Mouse (Mus musculus) layer of hippocampus, adult 2 months (tissue): ENCODE measurements around the gene Elovl5. TPM values are rescaled to one million over a fixed set of nuclear protein-coding genes. Genes with fewer than 3 reads are reported as not detected.

Experiments
- DNase-seq, 2 experiments: peaks; one replicate each; pipeline ENCODE4 v3.0.0; 2022; ENCODE audit warnings: low spot score in 2 of 2
- H3K27ac ChIP-seq: fragments of 200-600 bp; 2 replicates; pipeline ENCODE4 v1.8.1; 2022
- H3K4me3 ChIP-seq: fragments of 200-600 bp; 2 replicates; pipeline ENCODE4 v1.8.1; 2022; ENCODE audit warnings: mild to moderate bottlenecking
- CTCF ChIP-seq: fragments of 200-600 bp; conservative IDR thresholded peaks from 2 replicates; pipeline ENCODE4 v1.8.1; 2022; ENCODE audit warnings: antibody characterized with exemption, mild to moderate bottlenecking, moderate library complexity
- total RNA-seq, 2 experiments: library from RNA; stranded (reverse); gene quantifications; 2 replicates each; pipeline ENCODE4 v1.2.3; 2021

The Elovl5 gene
- total RNA-seq, 2 experiments from 2014 or later, result 60.4 to 67.3 TPM

DNA sequence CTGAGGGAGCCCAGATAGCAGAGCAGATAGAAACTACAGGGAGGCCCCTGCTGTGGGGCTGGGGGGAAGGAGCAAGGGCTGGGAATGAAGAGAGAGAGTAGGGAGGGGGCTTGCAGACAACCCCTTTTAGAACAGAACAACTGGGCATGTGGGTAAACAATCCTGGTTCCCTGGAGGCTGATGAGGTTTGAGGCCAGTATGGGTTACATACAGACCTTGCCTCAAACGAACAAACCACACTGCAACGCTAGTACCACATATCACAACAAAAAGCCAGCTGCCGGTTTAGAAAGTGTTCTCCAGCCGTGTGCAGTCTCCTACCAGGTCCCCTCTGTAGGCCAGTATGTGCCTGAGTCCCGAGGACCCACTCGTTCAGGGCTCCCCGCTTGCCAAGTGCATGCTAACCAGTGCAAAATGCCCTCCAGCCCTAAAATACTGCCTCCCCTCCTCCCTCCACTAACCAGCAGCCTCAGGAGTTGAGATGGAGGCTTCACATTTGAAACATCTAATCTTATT lies 32.6 kb downstream of the Elovl5 start:
- DNase-seq, result no peak
- TF ChIP-seq CTCF, result no peak
- H3K4me3 ChIP-seq, result no peak overlapping the region
- no peak overlapping the region for H3K27ac ChIP-seq

DNA sequence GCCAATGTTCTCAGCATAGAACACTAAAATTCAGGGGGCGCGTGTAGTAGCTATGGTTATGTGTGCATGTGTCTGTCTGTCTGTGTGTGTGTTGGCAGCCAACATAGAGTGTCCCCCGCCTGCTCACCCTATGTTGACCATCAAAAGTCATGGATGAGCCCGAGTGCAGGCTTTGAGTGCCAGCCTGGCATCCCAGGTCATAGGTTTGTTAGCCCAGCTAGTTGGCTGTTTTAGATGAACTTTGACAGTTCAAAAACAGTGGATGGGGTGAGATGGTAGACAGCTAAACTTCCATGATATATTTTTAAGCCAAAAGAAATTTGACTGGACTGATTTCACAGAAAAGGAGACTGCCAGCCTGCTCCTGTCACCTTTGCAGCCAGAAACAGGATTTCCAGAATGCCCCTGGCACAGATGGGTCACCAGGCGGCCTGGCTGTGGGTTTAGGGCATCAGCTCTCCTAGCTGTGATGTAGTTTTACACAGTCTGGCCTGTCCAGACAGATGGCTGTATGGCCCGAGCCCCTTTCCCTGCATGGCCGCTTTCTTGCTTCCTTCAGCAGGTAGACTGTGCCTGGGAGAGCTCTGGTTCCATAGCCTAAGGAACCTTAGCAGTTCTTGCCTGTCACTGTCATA lies 33.8 kb downstream of the Elovl5 start:
- DNase-seq, result no peak
- Histone ChIP-seq H3K27ac (no peak overlapping the region), H3K4me3 (no peak overlapping the region)
- no peak for TF ChIP-seq CTCF

DNA sequence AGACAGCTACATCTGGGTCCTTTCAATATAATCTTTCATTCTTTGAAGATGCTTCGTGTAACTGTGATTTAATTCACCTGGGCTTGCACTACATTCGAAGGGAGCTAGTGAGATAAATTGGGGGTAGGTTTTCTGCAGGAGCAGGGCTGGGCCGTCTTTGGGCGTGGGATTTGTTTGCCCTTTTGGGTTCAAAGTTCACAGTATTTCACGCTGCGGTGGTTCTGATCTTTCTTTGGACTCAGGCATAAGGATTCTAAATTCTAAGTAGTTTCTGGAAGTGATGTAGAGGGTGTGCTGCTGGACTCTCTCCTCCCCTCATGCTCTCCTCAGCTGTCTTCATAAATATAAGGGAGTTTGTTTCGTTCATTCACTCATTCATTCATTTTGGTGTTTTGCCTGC lies 34.8 kb downstream of the Elovl5 start:
- Histone ChIP-seq H3K27ac (no peak overlapping the region), H3K4me3 (no peak overlapping the region)
- TF ChIP-seq CTCF, result no peak
- DNase-seq, result no peak

DNA sequence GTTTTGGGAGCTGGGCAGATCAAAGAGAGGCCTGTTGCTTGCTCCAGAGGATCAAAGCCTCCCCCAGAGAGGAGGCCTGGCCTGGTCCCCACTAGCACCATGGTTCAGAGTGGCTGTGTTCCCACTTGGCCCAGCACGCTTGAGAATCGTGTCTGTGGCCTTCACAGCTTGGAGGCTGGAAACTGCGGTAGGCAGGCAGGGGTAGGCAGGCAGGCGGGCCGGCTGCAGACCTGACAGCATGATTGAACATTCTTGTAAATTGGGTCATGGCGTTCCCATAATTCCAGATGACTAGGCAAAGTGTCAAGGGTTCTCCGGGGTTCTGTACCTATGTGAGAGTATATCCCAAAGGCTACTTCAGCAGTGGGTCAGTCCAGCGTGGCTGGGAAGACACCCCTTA lies 35.9 kb downstream of the Elovl5 start:
- Histone ChIP-seq H3K4me3 (no peak overlapping the region), H3K27ac (peak overlapping the region; percentile 21; the same call in 1 of the 2 replicates)
- TF ChIP-seq CTCF, result no peak
- DNase-seq, result no peak

DNA sequence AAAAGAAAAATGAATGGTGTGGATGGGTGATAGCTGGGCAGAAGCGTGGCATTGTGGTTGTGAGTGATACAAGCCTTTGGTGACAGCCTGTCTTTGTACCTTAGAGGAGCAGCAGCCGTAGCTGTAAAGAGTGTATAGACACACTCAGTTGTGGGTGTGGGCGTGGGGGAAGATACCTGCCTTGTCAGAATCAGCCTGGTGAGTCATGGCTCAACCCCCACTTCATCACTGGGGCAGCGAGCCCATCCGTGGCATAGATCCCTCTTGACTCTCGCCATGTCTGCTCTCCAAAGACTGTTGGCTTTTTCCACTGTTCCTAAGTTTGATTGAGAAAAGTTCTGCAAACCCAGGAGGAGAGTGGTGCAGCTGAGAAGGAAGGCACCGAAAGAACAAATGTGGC lies 37.3 kb downstream of the Elovl5 start:
- H3K4me3 ChIP-seq, result no peak overlapping the region
- DNase-seq, result no peak
- H3K27ac ChIP-seq, result peak overlapping the region; percentile 53; the same call in 1 of the 2 replicates
- no peak for TF ChIP-seq CTCF

DNA sequence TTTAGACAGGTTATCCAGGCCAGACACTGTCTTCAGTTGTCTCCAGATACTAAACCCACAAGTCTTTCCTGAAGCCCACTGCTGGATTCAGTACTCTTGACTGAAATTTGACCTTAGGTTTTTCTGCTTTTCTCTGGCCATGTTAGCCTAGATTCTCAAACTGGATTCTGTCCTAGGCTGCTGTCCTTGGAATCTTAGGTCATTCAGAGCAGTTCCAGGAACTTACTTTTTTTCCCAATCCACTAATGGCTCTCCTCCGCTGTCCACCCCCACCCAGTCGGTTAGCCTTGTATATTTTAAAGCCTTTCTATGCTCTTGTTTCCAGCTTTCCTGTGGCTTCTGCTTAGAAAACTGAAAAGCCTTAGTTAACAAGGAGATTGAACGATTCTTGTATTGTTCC lies 37.8 kb downstream of the Elovl5 start:
- Histone ChIP-seq H3K27ac (peak overlapping the region; percentile 53; the same call in 1 of the 2 replicates), H3K4me3 (no peak overlapping the region)
- TF ChIP-seq CTCF, result no peak
- no peak for DNase-seq

DNA sequence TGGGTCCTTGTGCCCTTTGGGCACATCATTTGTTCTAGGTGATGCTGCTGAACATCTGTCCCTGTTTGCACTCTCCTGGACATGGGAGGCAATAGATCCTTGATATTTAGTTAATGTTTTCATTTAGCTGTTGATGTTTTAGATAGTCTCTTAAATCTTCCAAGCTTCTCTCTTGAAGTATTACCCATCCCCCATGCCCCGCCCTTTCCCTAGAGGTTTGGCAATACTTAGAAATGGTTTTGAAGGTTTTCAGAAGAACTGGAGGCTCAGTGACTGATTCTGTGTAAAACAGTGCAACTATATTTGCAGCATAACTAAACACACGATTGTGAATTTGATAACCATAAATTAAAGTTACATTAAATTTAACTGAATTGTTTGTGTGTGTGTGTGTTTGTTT lies 38.3 kb downstream of the Elovl5 start:
- DNase-seq, result no peak
- no peak for TF ChIP-seq CTCF
- Histone ChIP-seq H3K4me3 (no peak overlapping the region), H3K27ac (no peak overlapping the region)

DNA sequence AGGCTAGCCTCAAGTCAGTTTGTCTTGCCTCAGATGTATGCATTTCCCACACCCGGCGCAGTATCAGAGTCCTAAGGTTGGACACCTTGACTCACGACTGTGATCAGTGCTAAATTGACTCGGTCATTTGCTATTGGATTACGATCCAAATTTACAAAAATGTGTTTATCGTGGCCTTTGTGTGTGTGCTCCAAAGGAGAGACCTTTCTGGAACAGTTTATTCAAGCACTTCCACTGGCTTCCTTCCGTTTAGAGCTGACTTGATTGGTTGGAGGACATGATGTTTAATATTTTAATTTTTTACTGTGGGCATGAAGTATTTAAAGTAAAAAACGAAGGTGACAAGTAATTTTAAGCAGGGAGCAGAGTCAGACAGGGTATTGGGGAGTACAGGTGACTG lies 38.8 kb downstream of the Elovl5 start:
- no peak overlapping the region for H3K4me3 ChIP-seq
- DNase-seq, result no peak
- no peak for TF ChIP-seq CTCF
- no peak overlapping the region for H3K27ac ChIP-seq

DNA sequence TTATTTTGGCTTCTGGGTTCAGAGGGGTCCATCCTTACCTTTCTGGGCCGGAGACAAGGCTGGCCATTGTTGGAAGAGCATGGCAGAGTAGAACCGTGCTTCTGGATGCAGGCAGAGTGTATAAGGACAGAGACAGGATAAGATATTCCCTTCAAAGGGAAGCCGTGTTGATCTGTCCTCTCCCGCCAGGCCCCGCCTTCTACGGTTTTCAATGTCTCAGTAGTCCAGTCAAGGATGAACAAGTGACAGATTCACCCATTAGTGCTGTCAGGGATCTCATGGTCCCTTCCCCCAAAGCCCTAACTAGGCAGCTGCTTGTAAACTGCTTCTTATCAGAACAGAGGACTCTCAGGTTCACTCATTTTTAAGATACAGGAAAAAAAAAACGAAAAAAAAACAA lies 41.2 kb downstream of the Elovl5 start:
- TF ChIP-seq CTCF, result no peak
- H3K27ac ChIP-seq, result no peak overlapping the region
- DNase-seq, result no peak
- H3K4me3 ChIP-seq, result no peak overlapping the region

DNA sequence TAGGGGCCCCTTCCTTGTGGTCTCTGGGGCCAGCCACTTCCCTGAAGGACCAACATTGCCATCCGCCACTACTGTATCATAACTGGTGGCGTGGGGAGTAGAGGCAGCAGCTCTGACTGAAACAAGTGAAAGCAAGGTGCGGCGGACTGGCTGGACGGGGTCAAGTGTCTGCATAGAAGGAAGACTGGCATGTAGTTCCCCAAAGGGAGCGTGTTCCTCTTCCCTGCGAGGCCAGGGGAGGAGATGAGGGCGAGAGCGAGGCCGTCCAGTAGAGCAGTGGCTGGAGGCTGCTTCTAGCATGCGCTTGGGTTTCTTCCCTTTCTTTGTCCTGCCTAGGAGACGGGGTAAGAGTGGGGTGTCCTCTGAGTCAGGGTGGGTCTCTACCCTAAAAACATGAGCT lies 42.6 kb downstream of the Elovl5 start:
- TF ChIP-seq CTCF, result no peak
- Histone ChIP-seq H3K27ac (no peak overlapping the region), H3K4me3 (no peak overlapping the region)
- DNase-seq, result no peak

DNA sequence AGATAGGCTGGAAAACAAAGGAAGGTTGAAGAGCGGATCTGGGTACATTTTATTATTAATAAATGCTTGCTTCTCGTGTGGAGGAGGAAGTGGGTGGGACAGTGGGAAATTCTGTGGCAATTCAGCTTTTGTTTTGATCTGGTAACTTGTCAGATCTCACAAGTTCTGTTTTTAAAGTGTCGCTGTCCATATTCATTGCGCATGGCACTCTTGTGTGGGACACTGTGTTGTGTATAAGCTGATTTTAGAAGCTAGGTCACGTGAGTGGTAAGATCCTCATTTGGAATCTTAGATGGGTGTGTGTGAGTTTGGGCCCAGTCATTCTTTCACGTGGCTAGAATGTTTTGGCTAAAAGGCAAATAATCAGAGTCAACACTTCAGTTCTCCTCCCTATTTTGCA lies 44.2 kb downstream of the Elovl5 start:
- Histone ChIP-seq H3K4me3 (no peak overlapping the region), H3K27ac (peak overlapping the region; percentile 75)
- no peak for TF ChIP-seq CTCF
- DNase-seq, result no peak

DNA sequence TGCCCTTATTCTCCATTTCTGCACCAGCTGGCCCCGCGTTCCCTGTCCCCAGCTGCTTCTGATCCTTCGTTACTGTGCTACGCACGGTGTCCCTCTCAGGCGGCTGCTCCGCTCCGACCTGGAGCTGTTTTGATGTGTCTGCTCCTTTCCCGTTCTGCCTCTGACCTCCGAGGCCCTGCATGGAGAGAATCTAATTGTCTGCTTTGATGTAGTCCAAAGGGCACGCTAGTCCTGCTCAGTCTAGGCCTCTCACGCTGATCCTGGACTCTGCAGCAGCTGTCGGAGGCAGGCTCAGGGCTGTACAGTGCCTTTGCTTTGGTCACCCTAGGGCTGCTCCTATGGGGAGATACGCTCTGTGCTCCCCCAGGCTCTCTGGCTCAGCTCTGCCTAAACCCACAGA lies 46.9 kb downstream of the Elovl5 start:
- no peak overlapping the region for H3K27ac ChIP-seq
- H3K4me3 ChIP-seq, result no peak overlapping the region
- DNase-seq, result no peak
- no peak for TF ChIP-seq CTCF

DNA sequence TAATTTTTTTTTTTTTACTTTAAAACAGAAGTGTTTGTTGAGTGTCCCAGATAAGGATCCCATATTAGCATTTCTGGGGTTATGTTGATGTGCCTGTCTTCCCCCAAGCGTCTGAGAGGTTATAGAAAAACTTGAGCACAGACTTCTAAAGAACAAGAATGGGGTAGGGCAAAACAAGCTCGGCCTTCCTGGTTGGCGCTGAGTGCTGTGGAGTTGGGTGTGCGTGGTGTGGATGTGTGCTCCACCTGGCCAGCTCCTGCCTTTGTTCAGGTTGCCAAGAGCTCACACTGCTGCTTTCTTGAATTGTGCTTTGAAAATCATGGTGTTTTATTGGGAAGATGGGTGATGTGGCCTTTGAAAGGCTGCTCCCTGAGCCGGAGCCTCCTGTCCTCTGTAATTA lies 48.1 kb downstream of the Elovl5 start:
- Histone ChIP-seq H3K27ac (no peak overlapping the region), H3K4me3 (no peak overlapping the region)
- TF ChIP-seq CTCF, result no peak
- DNase-seq, result no peak

DNA sequence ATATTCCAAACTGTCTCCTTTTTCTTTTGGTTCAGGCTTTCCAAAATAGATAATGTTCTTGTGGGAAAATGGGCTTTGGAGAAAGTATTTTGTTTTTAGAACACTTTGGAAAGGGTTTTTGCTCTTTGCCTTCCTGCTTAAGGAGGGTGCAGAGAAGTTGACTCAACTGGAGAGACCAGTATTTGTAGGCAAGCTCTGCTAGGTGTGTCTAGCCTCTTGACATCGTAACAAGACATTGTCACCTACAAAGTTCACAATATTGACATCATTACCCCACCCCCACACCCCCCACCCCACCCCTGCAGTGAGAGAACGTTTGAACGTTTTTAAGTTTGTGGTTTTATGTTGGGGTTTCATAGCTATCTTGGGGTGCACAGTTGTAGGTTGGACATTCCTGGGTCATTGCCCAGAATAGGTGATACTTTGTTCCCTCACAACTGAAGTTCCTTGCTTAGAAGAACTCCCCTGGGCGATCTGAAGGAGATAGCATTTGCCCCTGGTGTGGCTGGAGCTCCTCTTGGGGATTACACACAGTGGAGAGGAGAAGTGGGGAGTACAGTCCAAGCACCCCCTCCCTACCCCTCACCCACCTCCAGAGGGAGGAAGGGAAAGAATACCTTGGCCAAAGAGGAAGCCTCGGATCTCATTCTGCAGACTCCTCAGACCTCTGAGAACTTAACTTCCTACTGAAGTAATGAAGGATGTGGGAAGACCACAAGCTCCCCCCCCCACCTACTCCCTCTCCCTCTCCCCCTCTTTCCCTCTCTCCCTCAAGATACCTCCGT lies 48.8 kb downstream of the Elovl5 start:
- no peak overlapping the region for H3K27ac ChIP-seq
- H3K4me3 ChIP-seq, result no peak overlapping the region
- no peak for DNase-seq
- TF ChIP-seq CTCF, result no peak
